Mouse (Mus musculus) hindbrain, embryonic 14.5 days (tissue): ENCODE measurements around the gene Itgb2. TPM values are rescaled to one million over a fixed set of nuclear protein-coding genes. Genes with fewer than 3 reads are reported as not detected.

Experiments used
- ATAC-seq: fragments of 200-750 bp; cut with Nextera tagmentation; 2 replicates; pipeline ENCODE4 v1.8.0; 2017; ENCODE audit warnings: moderate number of reproducible peaks, mild to moderate bottlenecking, moderate TSS enrichment, moderate library complexity; ENCODE audit not compliant: low FRiP score
- DNase-seq: peaks from one replicate; pipeline ENCODE4 v3.0.0-alpha.2; 2015; ENCODE audit warnings: low spot score
- H3K27ac ChIP-seq: fragments of 300-500 bp; sonication (generic); 2 replicates; pipeline ENCODE4 v1.5.1; 2014; ENCODE audit warnings: mild to moderate bottlenecking, moderate library complexity
- H3K27me3 ChIP-seq: fragments of 300-500 bp; sonication (generic); 2 replicates; pipeline ENCODE4 v1.6.1; 2014; ENCODE audit warnings: mild to moderate bottlenecking, low read length, mixed read lengths; ENCODE audit not compliant: control insufficient read depth, insufficient read depth
- H3K36me3 ChIP-seq: fragments of 300-500 bp; sonication (generic); replicated peaks from 2 replicates; pipeline ENCODE4 v1.6.1; 2014; ENCODE audit not compliant: control insufficient read depth, insufficient read depth
- H3K4me1 ChIP-seq: fragments of 300-500 bp; sonication (generic); replicated peaks from 2 replicates; pipeline ENCODE4 v1.6.1; 2014; ENCODE audit warnings: antibody characterized with exemption, low read length, mixed read lengths; ENCODE audit not compliant: control insufficient read depth, insufficient read depth
- H3K4me2 ChIP-seq: fragments of 300-500 bp; sonication (generic); replicated peaks from 2 replicates; pipeline ENCODE4 v1.6.1; 2014; ENCODE audit warnings: mild to moderate bottlenecking, moderate library complexity
- H3K4me3 ChIP-seq: fragments of 300-500 bp; sonication (generic); replicated peaks from 2 replicates; pipeline ENCODE4 v1.5.1; 2014; ENCODE audit warnings: mild to moderate bottlenecking, low read length
- H3K9ac ChIP-seq: fragments of 300-500 bp; sonication (generic); 2 replicates; pipeline ENCODE4 v1.6.1; 2014
- H3K9me3 ChIP-seq: fragments of 300-500 bp; sonication (generic); 2 replicates; pipeline ENCODE4 v1.6.1; 2016; ENCODE audit warnings: low read length; ENCODE audit not compliant: control insufficient read depth
- WGBS: fragments of 180-500 bp; shearing (Covaris S2); extraction: QIAGEN DNeasy Blood & Tissue Kit; methylation state at CpG from one replicate; pipeline ENCODE4 v1.1.7; 2014; 5-methylcytosine and 5-hydroxymethylcytosine counted together
- polyA plus RNA-seq: library from polyadenylated mRNA; unstranded; fragments of >200 nt; fragmentation: Nextera tagmentation; extraction: Ambion mirVana; gene quantifications from 2 replicates; pipeline ENCODE4 v1.2.1, GENCODE M21; 2014

Gene Itgb2
- polyA plus RNA-seq, 1 experiment from 2014 or later, result 0.99 TPM

GRCm38 (mm10) chr10:77573162-77573561 lies 43.1 kb downstream of the Itgb2 start:
- no peak overlapping the region for H3K4me2 ChIP-seq
- no peaks in the 10 kb centered on the region for H3K27me3 ChIP-seq
- no peak overlapping the region for H3K27ac ChIP-seq
- H3K9ac ChIP-seq, result no peak overlapping the region
- no peaks in the 10 kb centered on the region for H3K4me1 ChIP-seq
- DNase-seq, result no peak
- WGBS, result 80% methylated on average over 1 of the region's 1 CpGs
- no peak overlapping the region for H3K4me3 ChIP-seq
- no peaks in the 10 kb centered on the region for H3K36me3 ChIP-seq
- H3K9me3 ChIP-seq, result no peaks in the 10 kb centered on the region
- ATAC-seq, result no peak

GRCm38 (mm10) chr10:77580027-77580920 lies 50.2 kb downstream of the Itgb2 start:
- no peaks in the 10 kb centered on the region for H3K9me3 ChIP-seq
- H3K4me1 ChIP-seq, result peaks cover 18% of the 10 kb centered on the region
- DNase-seq (no peak), ATAC-seq (no peak)
- H3K4me2 ChIP-seq, result peak overlapping the region; percentile 90
- H3K27ac ChIP-seq, result no peak overlapping the region
- no peaks in the 10 kb centered on the region for H3K36me3 ChIP-seq
- H3K9ac ChIP-seq, result no peak overlapping the region
- H3K4me3 ChIP-seq, result no peak overlapping the region
- 64% methylated on average over 10 of the region's 10 CpGs for WGBS
- H3K27me3 ChIP-seq, result no peaks in the 10 kb centered on the region

GRCm38 (mm10) chr10:77581023-77581407 lies 51.0 kb downstream of the Itgb2 start:
- no peaks in the 10 kb centered on the region for H3K27me3 ChIP-seq
- peak overlapping the region; percentile 70 for H3K9ac ChIP-seq
- peaks cover 18% of the 10 kb centered on the region for H3K4me1 ChIP-seq
- H3K4me2 ChIP-seq, result peak overlapping the region; percentile 90
- 12% methylated on average over 8 of the region's 8 CpGs for WGBS
- ATAC-seq (peak; percentile 13; the same call in 1 of the 2 replicates), DNase-seq (no peak)
- no peaks in the 10 kb centered on the region for H3K9me3 ChIP-seq
- no peaks in the 10 kb centered on the region for H3K36me3 ChIP-seq
- peak overlapping the region; percentile 82 for H3K27ac ChIP-seq
- peak overlapping the region; percentile 76 for H3K4me3 ChIP-seq

GRCm38 (mm10) chr10:77581408-77582284 lies 51.6 kb downstream of the Itgb2 start, which contains the start of gene Pttg1ip:
Pttg1ip (plus strand) TSS chr10:77581720.
- Histone ChIP-seq H3K27me3 (no peaks in the 10 kb centered on the region), H3K4me3 (peak within 1 kb of the TSS; percentile 76), H3K36me3 (no peaks in the 10 kb centered on the region), H3K9ac (peak within 1 kb of the TSS; percentile 87), H3K4me1 (peaks cover 18% of the 10 kb centered on the region), H3K9me3 (no peaks in the 10 kb centered on the region), H3K4me2 (peak within 1 kb of the TSS; percentile 90), H3K27ac (peak within 1 kb of the TSS; percentile 82)
- peak; percentile 99 for DNase-seq
- under 1% methylated on average over 64 of the region's 64 CpGs for WGBS
- ATAC-seq, result peak; percentile 97

GRCm38 (mm10) chr10:77582285-77582618 lies 52.2 kb downstream of the Itgb2 start:
- 0 out of 2 replicates have a peak, but pooled peaks cover under 1% of the 10 kb centered on the region for H3K36me3 ChIP-seq
- no peaks in the 10 kb centered on the region for H3K27me3 ChIP-seq
- H3K27ac ChIP-seq, result no peak overlapping the region
- no peak for ATAC-seq
- H3K9me3 ChIP-seq, result no peaks in the 10 kb centered on the region
- peak overlapping the region; percentile 87 for H3K9ac ChIP-seq
- peak overlapping the region; percentile 76 for H3K4me3 ChIP-seq
- peak overlapping the region; percentile 90 for H3K4me2 ChIP-seq
- WGBS, result 10% methylated on average over 8 of the region's 8 CpGs
- H3K4me1 ChIP-seq, result peaks cover 22% of the 10 kb centered on the region
- no peak for DNase-seq

- WGBS, result 71% methylated on average over 10 of the region's 10 CpGs
- no peak overlapping the region for H3K9ac ChIP-seq
- ATAC-seq (no peak), DNase-seq (no peak)
- no peak overlapping the region for H3K4me2 ChIP-seq
- H3K27ac ChIP-seq, result no peak overlapping the region
- H3K9me3 ChIP-seq, result no peaks in the 10 kb centered on the region
- H3K4me3 ChIP-seq, result no peak overlapping the region
- no peaks in the 10 kb centered on the region for H3K27me3 ChIP-seq
- H3K4me1 ChIP-seq, result peaks cover 25% of the 10 kb centered on the region
- H3K36me3 ChIP-seq, result peaks cover 7% of the 10 kb centered on the region
Observed at GRCm38 (mm10) chr10:77583795-77584422, 53.9 kb downstream of the Itgb2 start.

GRCm38 (mm10) chr10:77586637-77587036 lies 56.6 kb downstream of the Itgb2 start:
- H3K9ac ChIP-seq, result no peak overlapping the region
- DNase-seq, result no peak
- H3K36me3 ChIP-seq, result peaks cover 32% of the 10 kb centered on the region
- 96% methylated on average over 3 of the region's 3 CpGs for WGBS
- H3K4me1 ChIP-seq, result peaks cover 25% of the 10 kb centered on the region
- ATAC-seq, result no peak
- no peak overlapping the region for H3K4me2 ChIP-seq
- H3K27me3 ChIP-seq, result no peaks in the 10 kb centered on the region
- H3K27ac ChIP-seq, result no peak overlapping the region
- H3K9me3 ChIP-seq, result no peaks in the 10 kb centered on the region
- H3K4me3 ChIP-seq, result no peak overlapping the region

- no peaks in the 10 kb centered on the region for H3K27me3 ChIP-seq
- peaks cover 24% of the 10 kb centered on the region for H3K4me1 ChIP-seq
- no peak overlapping the region for H3K4me3 ChIP-seq
- H3K9ac ChIP-seq, result no peak overlapping the region
- H3K27ac ChIP-seq, result no peak overlapping the region
- no peak for DNase-seq
- no peak for ATAC-seq
- peaks cover 33% of the 10 kb centered on the region for H3K36me3 ChIP-seq
- H3K9me3 ChIP-seq, result no peaks in the 10 kb centered on the region
- no peak overlapping the region for H3K4me2 ChIP-seq
- WGBS, result 91% methylated on average over 6 of the region's 6 CpGs
Observed at GRCm38 (mm10) chr10:77587091-77587775, 57.2 kb downstream of the Itgb2 start.
